Mouse (Mus musculus) hematopoietic stem cell, adult 5-6 weeks (primary cell): ENCODE data around the gene Kif3a. TPM values are rescaled to one million over a fixed set of nuclear protein-coding genes. Genes with fewer than 3 reads are reported as not detected.

Experiments
- ATAC-seq, 2 experiments: fragments of 125-278 bp in 1 of 2; replicated peaks in 1 of 2; 2 replicates each; pipeline ENCODE4 v1.8.0; 2016 to 2017; ENCODE audit warnings: inconsistent platforms in 2 of 2, mild to moderate bottlenecking in 2 of 2, moderate number of reproducible peaks in 2 of 2, low read depth in 1 of 2, moderate TSS enrichment in 1 of 2; ENCODE audit not compliant: low FRiP score in 2 of 2, poor library complexity in 2 of 2, severe bottlenecking in 2 of 2, insufficient read depth in 1 of 2, low TSS enrichment in 1 of 2
- total RNA-seq: library from RNA; stranded (forward); fragments of 172-1452, 232-1000 nt; gene quantifications from 2 replicates; pipeline ENCODE4 v1.2.3, GENCODE M21; 2017

Kif3a gene
- total RNA-seq, 1 experiment from 2014 or later = 33.2 TPM

GRCm38 (mm10) chr11:53626802-53627373 lies 59.7 kb downstream of the Kif3a start:
- no peak for ATAC-seq

DNA sequence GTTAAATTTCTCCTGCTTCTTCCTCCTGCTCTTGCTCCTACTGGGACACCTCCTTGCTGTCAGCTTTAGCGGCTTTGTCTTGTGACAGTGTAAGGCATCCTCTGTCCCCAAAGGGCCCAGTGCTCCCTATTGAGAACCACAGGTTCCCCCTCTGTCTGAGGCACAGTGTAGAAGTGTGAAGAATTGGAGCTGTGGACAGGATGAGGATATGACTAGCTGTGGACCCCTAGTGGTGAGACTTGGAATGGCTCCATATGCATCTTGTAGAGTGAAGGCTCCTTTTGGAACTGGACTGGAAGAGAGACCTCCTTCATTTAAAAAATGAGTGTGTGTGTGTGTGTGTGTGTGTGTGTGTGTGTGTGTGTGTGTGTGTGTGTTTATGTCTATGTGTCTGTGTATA lies 60.7 kb downstream of the Kif3a start:
- ATAC-seq = peak; percentile 81 to 87

- ATAC-seq = no peak
Observed at GRCm38 (mm10) chr11:53632122-53632733, 65.0 kb downstream of the Kif3a start.

GRCm38 (mm10) chr11:53633644-53634043 lies 66.5 kb downstream of the Kif3a start:
- no peak for ATAC-seq

GRCm38 (mm10) chr11:53634556-53634955 lies 67.4 kb downstream of the Kif3a start, which contains the start of gene Il13:
Il13 (minus strand) TSS chr11:53634702.
- no peak for ATAC-seq

DNA sequence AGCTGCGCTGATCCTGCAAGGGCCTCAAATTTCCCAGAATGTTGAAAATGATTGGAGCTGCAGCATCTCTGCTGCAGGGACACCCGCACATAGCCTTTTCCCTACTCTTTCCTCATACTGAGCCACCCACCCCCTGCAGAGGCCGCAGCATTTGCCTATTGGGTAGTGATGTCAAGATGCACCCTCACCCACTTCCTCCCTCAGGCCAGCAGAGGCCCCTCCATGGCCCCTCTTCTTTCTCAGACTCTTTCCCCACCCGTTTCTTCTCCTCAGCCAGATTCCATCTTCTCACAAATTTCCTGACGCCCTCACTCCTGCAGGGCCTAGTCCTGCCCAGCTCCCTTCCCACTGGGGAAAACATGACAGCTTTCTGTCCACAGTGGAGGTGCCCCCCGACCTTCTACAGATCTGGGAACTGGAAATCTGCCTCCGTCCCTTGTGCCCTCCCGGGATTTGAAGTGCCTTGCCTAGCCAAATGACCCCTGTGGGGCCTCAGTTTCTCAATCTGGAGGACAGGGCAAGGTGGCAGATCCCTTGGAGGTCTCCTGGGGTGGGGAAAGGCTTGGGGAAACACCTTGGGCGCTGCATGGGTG lies 68.5 kb downstream of the Kif3a start:
- ATAC-seq = no peak

- no peak for ATAC-seq
Observed at GRCm38 (mm10) chr11:53636183-53636646, 69.0 kb downstream of the Kif3a start.

GRCm38 (mm10) chr11:53637046-53637802 lies 70.0 kb downstream of the Kif3a start:
- ATAC-seq = 0 out of 4 replicates have a peak, but pooled peaks of 1 of the 2 experiments have one; percentile 7

- no peak for ATAC-seq
Observed at GRCm38 (mm10) chr11:53637803-53638260, 70.7 kb downstream of the Kif3a start.

DNA sequence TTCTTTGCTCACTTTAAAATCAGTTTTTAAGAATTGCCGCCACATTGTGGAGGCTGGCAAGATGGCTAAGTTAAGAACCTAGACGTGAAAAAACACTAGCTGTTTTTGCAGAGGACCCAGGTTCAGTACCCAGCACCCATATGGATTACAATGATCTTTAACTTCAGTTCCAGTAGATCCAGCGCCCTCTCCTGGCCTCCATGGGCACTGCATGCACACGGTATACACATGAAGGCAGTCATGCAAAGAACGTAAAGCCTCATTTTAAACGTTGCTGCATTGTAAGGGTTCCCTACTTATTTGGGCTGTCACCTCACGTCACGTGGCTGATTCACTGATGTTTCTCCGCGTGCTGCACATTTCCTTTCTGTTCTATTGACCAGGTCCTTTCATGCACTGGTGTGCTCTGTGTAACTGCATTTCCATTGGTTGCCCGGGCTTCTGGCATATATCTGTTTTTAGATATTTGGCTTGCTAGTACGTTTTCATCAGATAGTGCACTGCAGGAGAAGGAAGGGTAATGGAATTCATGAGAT lies 75.6 kb downstream of the Kif3a start:
- no peak for ATAC-seq

DNA sequence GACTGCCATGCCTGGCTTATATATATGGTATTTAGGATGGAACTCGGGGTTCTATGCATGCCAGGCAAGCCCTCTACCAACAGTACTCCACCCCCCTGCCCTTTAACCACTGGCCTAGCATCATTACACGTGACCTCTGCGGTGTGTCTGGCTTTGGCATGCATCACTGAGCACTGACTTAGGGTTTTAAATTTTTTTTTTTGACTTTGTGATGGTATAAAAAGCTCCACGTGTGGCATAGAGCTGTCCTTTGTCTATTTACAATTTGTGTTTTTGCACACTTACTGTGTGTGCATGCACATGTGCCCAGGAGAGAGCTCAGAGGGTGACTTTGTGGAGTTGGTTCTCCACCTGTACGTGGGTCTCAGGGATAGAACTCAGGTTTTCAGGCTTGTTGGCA lies 76.8 kb downstream of the Kif3a start:
- no peak for ATAC-seq

GRCm38 (mm10) chr11:53651441-53651840 lies 84.3 kb downstream of the Kif3a start:
- no peak for ATAC-seq

Other genes with a start within 250 kb of the Kif3a start
- gene Zcchc10, start 242.7 kb upstream of the Kif3a start, total RNA-seq = 5.4 and 9.0 TPM in 2 replicates
- gene Aff4, start 216.5 kb upstream of the Kif3a start, total RNA-seq = 91.0 and 127 TPM in 2 replicates
- not detected in 2 replicates for gene Leap2, start 144.2 kb upstream of the Kif3a start, total RNA-seq
- gene Uqcrq, start 136.5 kb upstream of the Kif3a start, total RNA-seq = 39.5 and 52.7 TPM in 2 replicates
- gene Gdf9, start 136.4 kb upstream of the Kif3a start, total RNA-seq = 0.81 TPM in 1 of 2 replicates, not detected in the other
- not detected in 2 replicates for gene Gm10447, start 110.3 kb upstream of the Kif3a start, total RNA-seq
- gene Shroom1, start 110.2 kb upstream of the Kif3a start, total RNA-seq = 0.69 TPM in 1 of 2 replicates, not detected in the other
- not detected in 2 replicates for gene Gm9837, start 96.9 kb upstream of the Kif3a start, total RNA-seq
- gene Gm9945, start 87.2 kb upstream of the Kif3a start, total RNA-seq = not detected in 2 replicates
- gene Sowaha, start 87.1 kb upstream of the Kif3a start, total RNA-seq = not detected in 2 replicates
- 22.2 and 35.4 TPM in 2 replicates for gene Sept8, start 48.1 kb upstream of the Kif3a start, total RNA-seq
- 2.9 TPM in 1 of 2 replicates, not detected in the other for gene Il4, start 51.3 kb downstream of the Kif3a start, total RNA-seq
- gene Il13, start 67.3 kb downstream of the Kif3a start, total RNA-seq = not detected in 2 replicates
- gene Rad50, start 139.9 kb downstream of the Kif3a start, total RNA-seq = 86.1 and 112 TPM in 2 replicates
- not detected in 2 replicates for gene Il5, start 153.4 kb downstream of the Kif3a start, total RNA-seq
- gene Irf1, start 202.6 kb downstream of the Kif3a start, total RNA-seq = 128 and 150 TPM in 2 replicates
- gene Gm17334, start 205.8 kb downstream of the Kif3a start, total RNA-seq = 0.50 and 1.0 TPM in 2 replicates